Mouse (Mus musculus) ES-Bruce4 (cell line): ENCODE data around the gene 3110082J24Rik. TPM values are rescaled to one million over a fixed set of nuclear protein-coding genes. Genes with fewer than 3 reads are reported as not detected.

Source experiments
- H3K27ac ChIP-seq: 2 replicates; pipeline ENCODE4 v1.5.1; 2012; ENCODE audit warnings: low read length, inconsistent platforms; ENCODE audit not compliant: insufficient read depth
- H3K27me3 ChIP-seq: 2 replicates; pipeline ENCODE4 v1.6.1; 2012; ENCODE audit warnings: mild to moderate bottlenecking, low read length, inconsistent platforms; ENCODE audit not compliant: control insufficient read depth, poor library complexity, insufficient read depth, severe bottlenecking
- H3K36me3 ChIP-seq: 2 replicates; pipeline ENCODE4 v1.6.1; 2012; ENCODE audit warnings: inconsistent platforms, mild to moderate bottlenecking, low read length, moderate library complexity; ENCODE audit not compliant: control insufficient read depth, poor library complexity, insufficient read depth, severe bottlenecking
- H3K4me1 ChIP-seq: one replicate; pipeline ENCODE4 v1.8.1; 2011; ENCODE audit warnings: low read length; ENCODE audit not compliant: control insufficient read depth, insufficient read depth
- H3K4me3 ChIP-seq: 2 replicates; pipeline ENCODE4 v1.5.1; 2011; ENCODE audit warnings: low read depth, mild to moderate bottlenecking, low read length
- H3K9ac ChIP-seq: 2 replicates; pipeline ENCODE4 v1.6.1; 2012; ENCODE audit warnings: low read depth, mild to moderate bottlenecking, inconsistent platforms; ENCODE audit not compliant: poor library complexity, severe bottlenecking
- H3K9me3 ChIP-seq: replicated peaks from 2 replicates; pipeline ENCODE4 v1.6.1; 2012; ENCODE audit warnings: mild to moderate bottlenecking, low read length, inconsistent platforms; ENCODE audit not compliant: control insufficient read depth, poor library complexity, insufficient read depth, severe bottlenecking
- CTCF ChIP-seq: IDR thresholded peaks from one replicate; pipeline ENCODE4 v1.8.1; 2011; ENCODE audit warnings: low read depth, low read length
- EP300 ChIP-seq: IDR thresholded peaks from 2 replicates; pipeline ENCODE4 v1.6.1; 2011; ENCODE audit warnings: low read depth, low read length; ENCODE audit not compliant: insufficient read depth
- POLR2A ChIP-seq: IDR thresholded peaks from one replicate; pipeline ENCODE4 v1.8.1; 2011; ENCODE audit warnings: low read length; ENCODE audit not compliant: insufficient read depth
- polyA plus RNA-seq: library from polyadenylated mRNA; stranded (reverse); fragments of >200 nt; gene quantifications from 2 replicates; pipeline ENCODE4 v1.2.4, GENCODE M21; 2011; ENCODE audit warnings: low read depth; ENCODE audit not compliant: missing spikeins, insufficient read depth, insufficient read length

3110082J24Rik gene
- polyA plus RNA-seq, result not detected in 2 replicates

DNA sequence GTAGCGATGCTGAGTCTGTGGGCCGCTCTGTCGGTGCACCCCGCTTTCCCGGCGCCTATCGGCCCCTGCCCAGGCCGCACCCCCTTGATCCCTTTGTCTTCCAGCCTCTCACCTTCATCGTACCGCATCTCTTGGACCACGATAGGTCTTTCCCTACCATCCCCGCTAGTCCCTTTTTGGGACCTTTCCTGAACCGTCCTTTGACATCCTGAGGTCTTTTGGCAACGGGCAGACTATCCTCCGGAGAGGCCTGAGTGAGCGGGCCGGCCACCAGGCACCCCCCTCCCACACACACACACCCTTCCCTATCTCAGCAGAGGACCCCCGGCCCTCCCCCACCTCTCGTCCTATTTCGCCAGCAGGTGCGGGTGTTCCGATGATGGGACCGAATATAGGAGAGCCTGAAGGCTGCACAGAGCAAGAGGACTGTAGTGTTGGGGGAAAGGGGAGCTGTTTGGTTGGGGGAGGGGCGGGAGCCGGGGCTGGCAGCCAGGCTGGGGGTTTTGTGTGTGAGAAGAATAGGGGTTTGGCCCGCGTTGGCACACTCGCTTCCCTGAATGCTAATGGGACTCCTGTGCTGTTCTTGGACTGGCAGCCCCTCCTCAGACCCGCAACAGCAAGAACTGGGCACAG is at the start of gene 3110082J24Rik:
Gene 3110082J24Rik, minus strand, starts transcription at position 419 of the 633 bp plus-strand sequence.
- H3K27ac ChIP-seq, result no peak within 1 kb of the TSS

GRCm38 (mm10) chr5:30155395-30155792 is 49.5 kb upstream of the 3110082J24Rik start:
- H3K9ac ChIP-seq, result peak overlapping the region; percentile 59
- no peaks in the 10 kb centered on the region for H3K27me3 ChIP-seq
- no peaks in the 10 kb centered on the region for H3K4me1 ChIP-seq
- no peak for TF ChIP-seq CTCF
- no peak for TF ChIP-seq POLR2A
- no peak for TF ChIP-seq EP300
- no peak overlapping the region for H3K27ac ChIP-seq
- no peaks in the 10 kb centered on the region for H3K36me3 ChIP-seq
- peak overlapping the region; percentile 97 for H3K4me3 ChIP-seq
- H3K9me3 ChIP-seq, result no peaks in the 10 kb centered on the region

More for the DNA sequence above, at the start of gene 3110082J24Rik:
- Histone ChIP-seq H3K4me1 (peaks cover 2% of the 10 kb centered on the region), H3K27me3 (peaks cover 10% of the 10 kb centered on the region), H3K9ac (peak within 1 kb of the TSS; percentile 42), H3K36me3 (no peaks in the 10 kb centered on the region), H3K4me3 (peak within 1 kb of the TSS; percentile 75), H3K9me3 (no peaks in the 10 kb centered on the region)
- no peak for TF ChIP-seq EP300
- TF ChIP-seq CTCF, result no peak
- TF ChIP-seq POLR2A, result no peak

DNA sequence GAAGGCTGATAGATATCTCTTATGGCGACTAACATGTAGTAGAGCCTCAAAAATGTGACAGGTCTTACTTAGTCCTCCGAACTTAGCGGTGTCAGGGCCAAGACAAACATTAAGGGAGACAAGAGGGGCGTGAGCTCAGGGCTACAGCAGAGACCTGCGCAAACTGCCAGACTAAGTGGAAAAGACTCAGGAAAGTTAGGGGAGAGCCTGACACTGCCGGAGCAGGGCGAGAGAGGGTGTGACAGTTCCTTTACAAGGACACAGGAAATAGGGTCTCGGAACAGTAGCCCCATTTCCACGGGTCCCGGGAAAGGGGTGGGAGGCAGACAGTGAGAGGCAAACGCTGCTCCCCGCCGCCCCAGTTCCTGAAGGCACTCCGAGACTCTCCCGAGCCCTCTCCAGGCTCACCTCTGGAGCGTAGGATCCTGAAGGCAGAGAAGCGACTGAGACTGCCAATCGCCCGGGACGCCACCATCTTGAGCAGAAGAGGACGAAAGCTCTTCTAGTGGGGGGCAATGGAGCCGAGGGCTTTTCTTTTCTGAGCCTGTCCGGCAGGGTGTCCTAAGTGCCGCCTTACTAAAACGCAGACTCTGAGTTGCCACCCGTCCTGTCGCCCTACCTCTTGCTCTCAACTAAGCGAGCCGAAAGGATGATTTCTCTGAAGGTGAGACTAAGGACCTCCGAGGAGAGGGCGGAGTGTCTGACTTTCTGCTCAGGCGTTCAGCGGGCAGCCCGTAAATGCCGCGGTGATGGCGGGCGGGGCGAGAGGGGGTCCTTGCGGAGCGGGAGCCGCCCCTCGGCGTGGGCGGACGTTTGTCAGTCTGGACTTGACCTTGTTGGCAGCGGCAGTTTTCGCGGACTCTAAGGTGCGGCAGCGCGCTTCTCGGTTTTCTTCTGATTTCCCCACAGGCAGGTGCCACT is 48.8 kb upstream of the 3110082J24Rik start, which contains the start of the genes Hadha and Hadhb:
Gene Hadha, minus strand, starts transcription at position 689 of the 921 bp plus-strand sequence.
Gene Hadhb, plus strand, starts transcription at position 775 of the 921 bp plus-strand sequence.
- H3K4me3 ChIP-seq, result peak within 1 kb of the TSS; percentile 97
- no peaks in the 10 kb centered on the region for H3K27me3 ChIP-seq
- H3K9ac ChIP-seq, result peak within 1 kb of the TSS; percentile 59
- H3K27ac ChIP-seq, result no peak within 1 kb of the TSS
- no peak for TF ChIP-seq EP300
- peak; percentile 51 for TF ChIP-seq POLR2A
- H3K4me1 ChIP-seq, result no peaks in the 10 kb centered on the region
- H3K36me3 ChIP-seq, result no peaks in the 10 kb centered on the region
- no peaks in the 10 kb centered on the region for H3K9me3 ChIP-seq

DNA sequence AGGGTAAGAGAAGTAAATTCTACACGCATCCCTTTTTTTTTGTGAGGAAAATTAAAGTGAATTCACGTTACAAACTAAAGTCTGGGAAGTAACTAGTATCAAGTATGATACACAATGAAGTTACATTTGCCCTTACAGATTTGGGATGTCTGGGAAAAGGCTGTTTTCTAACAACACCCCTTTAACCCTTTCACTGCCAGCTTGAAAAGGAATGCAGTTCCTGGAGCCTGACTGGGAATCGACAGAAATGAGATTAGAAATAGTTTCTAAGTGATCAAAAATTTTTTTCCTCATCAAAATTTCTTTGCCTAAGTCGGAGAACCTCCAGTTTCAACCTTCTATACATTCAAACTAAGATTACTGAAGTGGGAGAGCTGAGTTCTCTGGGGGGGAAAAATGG is 48.1 kb upstream of the 3110082J24Rik start:
- Histone ChIP-seq H3K9me3 (no peaks in the 10 kb centered on the region), H3K9ac (peak overlapping the region; percentile 59), H3K27ac (no peak overlapping the region), H3K36me3 (no peaks in the 10 kb centered on the region), H3K4me3 (no peak overlapping the region), H3K27me3 (no peaks in the 10 kb centered on the region), H3K4me1 (no peaks in the 10 kb centered on the region)
- no peak for TF ChIP-seq CTCF
- no peak for TF ChIP-seq POLR2A
- no peak for TF ChIP-seq EP300

- no peaks in the 10 kb centered on the region for H3K9me3 ChIP-seq
- no peak overlapping the region for H3K27ac ChIP-seq
- H3K4me3 ChIP-seq, result no peak overlapping the region
- no peaks in the 10 kb centered on the region for H3K27me3 ChIP-seq
- H3K9ac ChIP-seq, result no peak overlapping the region
- H3K4me1 ChIP-seq, result no peaks in the 10 kb centered on the region
- TF ChIP-seq POLR2A (no peak), CTCF (no peak), EP300 (no peak)
- no peaks in the 10 kb centered on the region for H3K36me3 ChIP-seq
Measured at GRCm38 (mm10) chr5:30153222-30153621, 47.3 kb upstream of the 3110082J24Rik start.

DNA sequence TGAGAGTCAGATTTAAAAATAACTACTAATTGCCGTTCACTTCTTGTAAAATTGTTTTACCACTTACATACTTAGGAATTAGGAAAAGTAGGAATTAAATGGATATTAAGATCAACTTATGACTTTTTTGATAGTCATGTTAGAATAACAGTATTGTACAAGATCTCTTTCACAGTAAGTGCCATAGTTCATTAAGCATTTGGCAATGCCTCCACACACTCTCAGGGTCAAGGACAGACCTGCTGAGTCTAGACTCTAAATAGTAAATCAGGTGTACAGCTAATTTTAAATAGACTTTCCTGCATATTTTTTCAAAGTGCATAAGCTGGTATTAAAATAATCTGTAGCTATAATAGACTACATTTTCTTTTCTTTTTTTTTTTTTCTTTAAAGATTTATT is 46.5 kb upstream of the 3110082J24Rik start:
- Histone ChIP-seq H3K27ac (no peak overlapping the region), H3K27me3 (no peaks in the 10 kb centered on the region), H3K36me3 (no peaks in the 10 kb centered on the region), H3K9ac (no peak overlapping the region), H3K9me3 (no peaks in the 10 kb centered on the region), H3K4me1 (no peaks in the 10 kb centered on the region), H3K4me3 (no peak overlapping the region)
- TF ChIP-seq EP300 (no peak), POLR2A (no peak), CTCF (no peak)
